Mouse (Mus musculus): Measurements from ENCODE around the gene Vmn2r60.
"Not testable (repeated sequence)": the region's sequence is repeated elsewhere in the genome, so short reads cannot be mapped to it uniquely, and the experiment has no call there.

Vmn2r60 gene

DNA sequence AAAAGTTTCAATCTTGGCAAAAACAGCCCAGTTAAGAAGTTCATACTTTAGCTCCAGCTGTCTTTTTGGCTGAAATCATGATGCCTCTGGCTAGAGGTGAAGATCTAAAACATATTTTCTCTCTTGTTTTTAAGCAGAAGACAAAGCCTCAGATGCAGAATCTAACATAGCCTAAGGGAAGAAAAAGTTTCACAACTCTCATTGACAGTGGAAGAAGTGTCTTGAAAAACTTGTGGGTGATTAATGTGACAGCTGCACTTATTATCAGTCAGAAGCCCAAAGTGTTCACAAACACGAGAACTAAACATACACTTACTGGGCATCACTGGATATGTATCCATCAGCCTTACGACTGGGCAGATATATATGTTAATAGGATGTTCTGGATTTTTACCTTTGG is at the start of gene Vmn2r60:
Vmn2r60 (plus strand) TSS at position 301 of the 400 bp plus-strand sequence.
- DNase-seq (ENCODE audit: low spot score in 2 of 2): no peak

DNA sequence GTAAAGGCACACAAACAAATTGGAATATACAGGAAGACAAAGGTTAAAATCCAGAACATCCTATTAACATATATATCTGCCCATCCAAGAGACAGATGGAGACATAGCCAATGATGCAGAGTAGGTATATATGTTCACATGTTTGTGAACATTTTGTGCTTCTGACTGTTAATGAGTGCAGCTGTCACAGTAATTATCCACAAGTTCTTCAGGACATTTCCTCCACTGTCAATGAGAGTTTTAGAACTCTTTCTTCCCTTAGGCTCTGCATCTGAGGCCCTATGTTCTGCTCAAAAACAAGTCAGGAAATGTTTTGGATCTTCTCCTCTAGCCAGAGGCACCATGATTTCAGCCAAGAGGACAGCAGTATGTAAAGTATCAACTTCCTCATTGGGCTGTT is 48.6 kb upstream of the Vmn2r60 start, which contains the start of gene Vmn2r59:
Vmn2r59 (minus strand) TSS at position 101 of the 400 bp plus-strand sequence.
- DNase-seq (ENCODE audit: low spot score in 2 of 2): no peak

DNA sequence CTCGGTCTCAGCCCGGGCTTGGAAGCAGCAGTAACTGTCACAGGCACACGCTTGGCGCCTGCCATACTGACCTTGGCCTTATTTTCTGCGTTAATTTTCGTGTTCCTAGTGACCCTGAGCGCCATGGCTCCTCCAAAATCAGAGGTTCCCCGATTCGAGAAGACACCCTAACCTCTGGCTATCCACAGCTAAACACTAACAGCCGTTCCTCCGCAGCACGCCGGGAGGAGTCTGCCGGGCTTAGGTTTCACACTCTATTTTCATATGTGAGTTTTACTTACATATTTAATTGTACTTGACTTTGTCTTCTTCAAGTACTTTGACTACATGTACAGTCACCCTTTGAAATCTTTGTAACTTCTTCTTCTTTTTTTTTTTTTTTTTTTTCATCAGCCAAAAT is 509 bp upstream of the Vmn2r60 start:
- not testable (repeated sequence) for DNase-seq (ENCODE audit: low spot score in 2 of 2)

All from right cerebral cortex, postnatal 36 days (tissue).